Mouse (Mus musculus): ENCODE results near the gene Abcc10. TPM values are rescaled to one million over a fixed set of nuclear protein-coding genes. Genes with fewer than 3 reads are reported as not detected.

Abcc10 gene
- polyA plus RNA-seq, 1 experiment from 2014 or later = 5.5 TPM

- peaks cover 7% of the 10 kb centered on the region for H3K4me1 ChIP-seq (ENCODE audit: insufficient read depth)
- H3K36me3 ChIP-seq (ENCODE audit: insufficient read depth) = peaks cover 62% of the 10 kb centered on the region
- no peaks in the 10 kb centered on the region for H3K9me3 ChIP-seq (ENCODE audit: low read depth, low read length)
- DNase-seq = no peak
- H3K27ac ChIP-seq (ENCODE audit: low read depth) = no peak overlapping the region
- H3K27me3 ChIP-seq (ENCODE audit: insufficient read depth, low read length) = no peaks in the 10 kb centered on the region
- H3K4me2 ChIP-seq = no peak overlapping the region
- H3K4me3 ChIP-seq (ENCODE audit: low read depth, low read length) = no peak overlapping the region
- WGBS = 53% methylated on average over 4 of the region's 4 CpGs
- no peak overlapping the region for H3K9ac ChIP-seq
- ATAC-seq (ENCODE audit: insufficient read depth) = no peak
- no peak for TF ChIP-seq CTCF (IDR thresholded peaks at IDR 0.05; ENCODE audit: low read depth)
Observed at GRCm38 (mm10) chr17:46277586-46277985, 50.6 kb downstream of the Abcc10 start.

- H3K4me3 ChIP-seq (ENCODE audit: low read depth, low read length) = no peak overlapping the region
- ATAC-seq (ENCODE audit: insufficient read depth) = no peak
- H3K36me3 ChIP-seq (ENCODE audit: insufficient read depth) = peaks cover 76% of the 10 kb centered on the region
- no peak overlapping the region for H3K27ac ChIP-seq (ENCODE audit: low read depth)
- H3K9me3 ChIP-seq (ENCODE audit: low read depth, low read length) = no peaks in the 10 kb centered on the region
- H3K4me1 ChIP-seq (ENCODE audit: insufficient read depth) = no peaks in the 10 kb centered on the region
- no peak overlapping the region for H3K4me2 ChIP-seq
- no peaks in the 10 kb centered on the region for H3K27me3 ChIP-seq (ENCODE audit: insufficient read depth, low read length)
- no peak overlapping the region for H3K9ac ChIP-seq
- no peak for TF ChIP-seq CTCF (IDR thresholded peaks at IDR 0.05; ENCODE audit: low read depth)
- DNase-seq = no peak
- 82% methylated on average over 10 of the region's 10 CpGs for WGBS
Observed at GRCm38 (mm10) chr17:46275506-46275905, 52.6 kb downstream of the Abcc10 start.

GRCm38 (mm10) chr17:46275034-46275433, 53.1 kb downstream of the Abcc10 start:
- H3K4me1 ChIP-seq (ENCODE audit: insufficient read depth) = no peaks in the 10 kb centered on the region
- no peak overlapping the region for H3K9ac ChIP-seq
- no peak overlapping the region for H3K4me2 ChIP-seq
- H3K27me3 ChIP-seq (ENCODE audit: insufficient read depth, low read length) = no peaks in the 10 kb centered on the region
- ATAC-seq (ENCODE audit: insufficient read depth) (no peak), DNase-seq (no peak)
- no peak overlapping the region for H3K27ac ChIP-seq (ENCODE audit: low read depth)
- no peak overlapping the region for H3K4me3 ChIP-seq (ENCODE audit: low read depth, low read length)
- H3K36me3 ChIP-seq (ENCODE audit: insufficient read depth) = peaks cover 77% of the 10 kb centered on the region
- WGBS = 77% methylated on average over 6 of the region's 6 CpGs
- TF ChIP-seq CTCF (IDR thresholded peaks at IDR 0.05; ENCODE audit: low read depth) = no peak
- no peaks in the 10 kb centered on the region for H3K9me3 ChIP-seq (ENCODE audit: low read depth, low read length)

- ATAC-seq (ENCODE audit: insufficient read depth) = no peak
- WGBS = 65% methylated on average over 6 of the region's 6 CpGs
- Histone ChIP-seq H3K9ac (no peak overlapping the region), H3K9me3 (ENCODE audit: low read depth, low read length) (no peaks in the 10 kb centered on the region), H3K4me1 (ENCODE audit: insufficient read depth) (no peaks in the 10 kb centered on the region), H3K4me3 (ENCODE audit: low read depth, low read length) (no peak overlapping the region), H3K27ac (ENCODE audit: low read depth) (no peak overlapping the region), H3K27me3 (ENCODE audit: insufficient read depth, low read length) (no peaks in the 10 kb centered on the region), H3K36me3 (ENCODE audit: insufficient read depth) (peaks cover 77% of the 10 kb centered on the region), H3K4me2 (no peak overlapping the region)
- no peak for DNase-seq
- no peak for TF ChIP-seq CTCF (IDR thresholded peaks at IDR 0.05; ENCODE audit: low read depth)
Observed at GRCm38 (mm10) chr17:46274465-46274864, 53.7 kb downstream of the Abcc10 start.

- WGBS = 75% methylated on average over 1 of the region's 1 CpGs
- no peak for ATAC-seq (ENCODE audit: insufficient read depth)
Observed at GRCm38 (mm10) chr17:46273803-46274236, 54.3 kb downstream of the Abcc10 start.

GRCm38 (mm10) chr17:46272675-46273074, 55.5 kb downstream of the Abcc10 start:
- Histone ChIP-seq H3K9ac (no peak overlapping the region), H3K4me1 (ENCODE audit: insufficient read depth) (no peaks in the 10 kb centered on the region), H3K4me2 (no peak overlapping the region), H3K27ac (ENCODE audit: low read depth) (no peak overlapping the region), H3K36me3 (ENCODE audit: insufficient read depth) (peaks cover 73% of the 10 kb centered on the region), H3K9me3 (ENCODE audit: low read depth, low read length) (no peaks in the 10 kb centered on the region), H3K4me3 (ENCODE audit: low read depth, low read length) (no peak overlapping the region), H3K27me3 (ENCODE audit: insufficient read depth, low read length) (no peaks in the 10 kb centered on the region)
- WGBS = 79% methylated on average over 5 of the region's 5 CpGs
- no peak for ATAC-seq (ENCODE audit: insufficient read depth)
- no peak for TF ChIP-seq CTCF (IDR thresholded peaks at IDR 0.05; ENCODE audit: low read depth)
- no peak for DNase-seq

More at GRCm38 (mm10) chr17:46273803-46274236, 54.3 kb downstream of the Abcc10 start:
- peaks cover 75% of the 10 kb centered on the region for H3K36me3 ChIP-seq (ENCODE audit: insufficient read depth)
- H3K9ac ChIP-seq = no peak overlapping the region
- H3K4me1 ChIP-seq (ENCODE audit: insufficient read depth) = no peaks in the 10 kb centered on the region
- no peak for TF ChIP-seq CTCF (IDR thresholded peaks at IDR 0.05; ENCODE audit: low read depth)
- no peaks in the 10 kb centered on the region for H3K9me3 ChIP-seq (ENCODE audit: low read depth, low read length)
- no peak overlapping the region for H3K27ac ChIP-seq (ENCODE audit: low read depth)
- DNase-seq = no peak
- H3K27me3 ChIP-seq (ENCODE audit: insufficient read depth, low read length) = no peaks in the 10 kb centered on the region
- no peak overlapping the region for H3K4me3 ChIP-seq (ENCODE audit: low read depth, low read length)
- H3K4me2 ChIP-seq = no peak overlapping the region

GRCm38 (mm10) chr17:46272058-46272457, 56.1 kb downstream of the Abcc10 start:
- Histone ChIP-seq H3K4me2 (no peak overlapping the region), H3K36me3 (ENCODE audit: insufficient read depth) (peaks cover 73% of the 10 kb centered on the region), H3K9ac (no peak overlapping the region), H3K9me3 (ENCODE audit: low read depth, low read length) (no peaks in the 10 kb centered on the region), H3K27me3 (ENCODE audit: insufficient read depth, low read length) (no peaks in the 10 kb centered on the region), H3K4me3 (ENCODE audit: low read depth, low read length) (no peak overlapping the region), H3K4me1 (ENCODE audit: insufficient read depth) (no peaks in the 10 kb centered on the region), H3K27ac (ENCODE audit: low read depth) (no peak overlapping the region)
- no peak for TF ChIP-seq CTCF (IDR thresholded peaks at IDR 0.05; ENCODE audit: low read depth)
- ATAC-seq (ENCODE audit: insufficient read depth) = no peak
- DNase-seq = no peak
- 86% methylated on average over 2 of the region's 2 CpGs for WGBS

All from lung, embryonic 14.5 days (tissue).